Mouse (Mus musculus): ENCODE results near the gene Drd2.
A peak's percentile ranks its signal among the peaks of the same experiment; 100 is the strongest.

The Drd2 gene

GRCm38 (mm10) chr9:49340136-49341043 lies at the start of gene Drd2:
Drd2 (plus strand) TSS chr9:49340627.
- peak; percentile 73 for DNase-seq (ENCODE audit: low spot score)

- no peak for DNase-seq (ENCODE audit: low spot score)
Measured at GRCm38 (mm10) chr9:49295101-49295500, 45.3 kb upstream of the Drd2 start.

GRCm38 (mm10) chr9:49307576-49307975 lies 32.9 kb upstream of the Drd2 start:
- no peak for DNase-seq (ENCODE audit: low spot score)

- DNase-seq (ENCODE audit: low spot score), result no peak
Measured at GRCm38 (mm10) chr9:49310821-49311220, 29.6 kb upstream of the Drd2 start.

- no peak for DNase-seq (ENCODE audit: low spot score)
Measured at GRCm38 (mm10) chr9:49318638-49319037, 21.8 kb upstream of the Drd2 start.

- peak; percentile 81 for DNase-seq (ENCODE audit: low spot score)
Measured at GRCm38 (mm10) chr9:49341044-49341365, 578 bp downstream of the Drd2 start.

GRCm38 (mm10) chr9:49365763-49366162 lies 25.3 kb downstream of the Drd2 start:
- no peak for DNase-seq (ENCODE audit: low spot score)

- DNase-seq (ENCODE audit: low spot score), result no peak
Measured at GRCm38 (mm10) chr9:49373946-49374345, 33.5 kb downstream of the Drd2 start.

GRCm38 (mm10) chr9:49379962-49380361 lies 39.5 kb downstream of the Drd2 start:
- DNase-seq (ENCODE audit: low spot score), result no peak

- no peak for DNase-seq (ENCODE audit: low spot score)
Measured at GRCm38 (mm10) chr9:49384041-49384440, 43.6 kb downstream of the Drd2 start.

GRCm38 (mm10) chr9:49384855-49385254 lies 44.4 kb downstream of the Drd2 start:
- DNase-seq (ENCODE audit: low spot score), result no peak

- DNase-seq (ENCODE audit: low spot score), result no peak
Measured at GRCm38 (mm10) chr9:49385301-49385700, 44.9 kb downstream of the Drd2 start.

- DNase-seq (ENCODE audit: low spot score), result no peak
Measured at GRCm38 (mm10) chr9:49386119-49386518, 45.7 kb downstream of the Drd2 start.

GRCm38 (mm10) chr9:49392242-49392641 lies 51.8 kb downstream of the Drd2 start:
- DNase-seq (ENCODE audit: low spot score), result no peak

GRCm38 (mm10) chr9:49396006-49396405 lies 55.6 kb downstream of the Drd2 start:
- no peak for DNase-seq (ENCODE audit: low spot score)

- DNase-seq (ENCODE audit: low spot score), result no peak
Measured at GRCm38 (mm10) chr9:49403711-49404110, 63.3 kb downstream of the Drd2 start.

GRCm38 (mm10) chr9:49407028-49407427 lies 66.6 kb downstream of the Drd2 start:
- no peak for DNase-seq (ENCODE audit: low spot score)

GRCm38 (mm10) chr9:49410621-49411020 lies 70.2 kb downstream of the Drd2 start:
- DNase-seq (ENCODE audit: low spot score), result no peak

GRCm38 (mm10) chr9:49423866-49424265 lies 83.4 kb downstream of the Drd2 start:
- no peak for DNase-seq (ENCODE audit: low spot score)

- no peak for DNase-seq (ENCODE audit: low spot score)
Measured at GRCm38 (mm10) chr9:49425585-49425984, 85.2 kb downstream of the Drd2 start.

- no peak for DNase-seq (ENCODE audit: low spot score)
Measured at GRCm38 (mm10) chr9:49426921-49427320, 86.5 kb downstream of the Drd2 start, which contains the start of gene Ankk1. Ankk1 (minus strand) TSS chr9:49427021.

- no peak for DNase-seq (ENCODE audit: low spot score)
Measured at GRCm38 (mm10) chr9:49427478-49427877, 87.1 kb downstream of the Drd2 start.

- DNase-seq (ENCODE audit: low spot score), result no peak
Measured at GRCm38 (mm10) chr9:49442621-49443020, 102.2 kb downstream of the Drd2 start.

- no peak for DNase-seq (ENCODE audit: low spot score)
Measured at GRCm38 (mm10) chr9:49450491-49450890, 110.1 kb downstream of the Drd2 start.

Data from testis, postnatal 10 days (tissue).